Mouse (Mus musculus) kidney, adult 2 months (tissue): Measurements from ENCODE around the gene Oas1h.
"Not testable (repeated sequence)": the region's sequence is repeated elsewhere in the genome, so short reads cannot be mapped to it uniquely, and the experiment has no call there.

Source experiments
- CTCF ChIP-seq: fragments of 200-500 bp; conservative IDR thresholded peaks from 2 replicates; pipeline ENCODE4 v1.5.1; 2011; ENCODE audit warnings: low read depth, mild to moderate bottlenecking, control low read depth, low read length, moderate library complexity, mixed read lengths; ENCODE audit not compliant: insufficient read depth, insufficient read length
- POLR2A ChIP-seq: fragments of 200-500 bp; IDR thresholded peaks from one replicate; pipeline ENCODE4 v1.6.1; 2011; ENCODE audit warnings: low read depth, low read length, control low read depth

DNA sequence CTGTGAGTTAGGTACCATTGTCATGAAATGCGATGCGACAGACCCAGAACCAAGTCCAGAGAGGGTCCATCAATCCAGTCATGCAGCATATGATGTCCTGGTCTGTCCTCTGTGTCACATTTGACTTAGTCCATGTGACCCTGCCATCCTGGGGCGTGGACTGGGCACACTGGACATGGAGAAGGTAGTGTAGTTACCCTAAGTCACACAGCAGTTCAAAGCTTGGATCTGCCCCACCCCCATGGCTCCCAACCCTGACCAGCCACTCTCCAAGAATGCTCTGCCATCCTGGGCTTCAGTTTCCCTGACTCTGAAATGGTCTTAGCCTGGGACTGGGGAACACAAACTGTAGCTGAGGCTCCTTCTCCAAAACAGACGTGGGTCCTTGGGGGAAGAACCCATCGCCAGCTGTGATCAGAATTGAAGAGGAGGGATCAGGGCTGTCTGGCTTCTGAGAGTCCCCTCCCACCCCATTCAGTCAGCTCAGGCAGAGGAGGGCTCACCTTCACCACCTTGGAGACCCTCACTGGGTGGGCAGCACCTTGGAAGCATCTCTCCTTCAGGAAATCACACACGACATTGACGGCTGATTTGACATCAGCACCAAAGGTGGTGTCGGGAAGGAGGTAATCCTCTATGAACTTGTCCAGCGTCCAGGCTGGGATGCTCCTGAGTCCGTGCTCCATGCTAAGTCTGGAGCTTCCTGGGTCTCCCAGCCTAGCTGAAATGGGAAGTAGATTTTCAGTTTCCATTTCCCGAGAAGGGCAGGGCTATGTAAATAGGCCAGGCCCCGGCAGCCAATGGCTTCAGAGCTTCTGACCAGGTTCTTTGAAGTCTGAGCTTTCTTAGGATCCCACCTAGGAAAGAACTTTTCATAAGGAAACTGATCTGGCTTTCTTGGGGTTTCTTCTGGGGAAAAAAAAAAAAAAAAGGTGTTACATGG lies 45.8 kb downstream of the Oas1h start, which contains the start of gene Oas1a:
- TF ChIP-seq CTCF, POLR2A: not testable (repeated sequence)
